Mouse (Mus musculus) olfactory bulb, adult 2 months (tissue): ENCODE data around the gene Gm13276.
"Not testable (repeated sequence)": the region's sequence is repeated elsewhere in the genome, so short reads cannot be mapped to it uniquely, and the experiment has no call there.

Experiments
- CTCF ChIP-seq: fragments of 200-500 bp; IDR thresholded peaks from 2 replicates; pipeline ENCODE4 v1.5.1; 2012; ENCODE audit warnings: low read depth, mild to moderate bottlenecking, low read length, moderate library complexity; ENCODE audit not compliant: insufficient read depth
- POLR2A ChIP-seq: fragments of 200-500 bp; IDR thresholded peaks from 2 replicates; pipeline ENCODE4 v1.6.1; 2012; ENCODE audit warnings: mild to moderate bottlenecking, low read depth, low read length, moderate library complexity; ENCODE audit not compliant: insufficient read depth

- TF ChIP-seq CTCF, POLR2A: not testable (repeated sequence)
Measured at GRCm38 (mm10) chr4:88785409-88785808, at the start of gene Gm13276.
